Mouse (Mus musculus) T-cell, adult 66 days (primary cell): ENCODE data around the gene Grhpr. TPM values are rescaled to one million over a fixed set of nuclear protein-coding genes. Genes with fewer than 3 reads are reported as not detected.

Source experiments
- total RNA-seq, 2 experiments: library from RNA; stranded (reverse); gene quantifications; 3 replicates in 1 of 2; 4 replicates in 1 of 2; pipeline ENCODE4 v1.2.4; 2023

The Grhpr gene
- 10 to 100 TPM; 13.0 to 14.8 TPM for total RNA-seq

GRCm38 (mm10) chr4:44981280-44981973 is at the start of gene Grhpr:
Grhpr (plus strand) TSS chr4:44981395.

GRCm38 (mm10) chr4:45012105-45012975 is 31.1 kb downstream of the Grhpr start, which contains the start of gene Zbtb5:
Zbtb5 (minus strand) TSS chr4:45012412.

GRCm38 (mm10) chr4:45018452-45018980 is 37.3 kb downstream of the Grhpr start, which contains the start of gene Polr1e:
Polr1e (plus strand) TSS chr4:45018583.

Other genes starting within 250 kb of the Grhpr start
- gene Zcchc7, start 225.5 kb upstream of the Grhpr start, total RNA-seq = 100 to 1,000 TPM; 117 to 128 TPM
- gene Zbtb5, start 31.0 kb downstream of the Grhpr start, total RNA-seq = 10 to 100 TPM; 12.6 to 12.9 TPM
- 10 to 100 TPM; 32.7 to 35.9 TPM for gene Polr1e, start 37.2 kb downstream of the Grhpr start, total RNA-seq
- gene Fbxo10, start 103.2 kb downstream of the Grhpr start, total RNA-seq = 1 to 10 TPM; 3.8 to 4.5 TPM
- gene Tomm5, start 126.7 kb downstream of the Grhpr start, total RNA-seq = 10 to 100 TPM; 64.1 to 68.8 TPM
- gene Frmpd1, start 203.5 kb downstream of the Grhpr start, total RNA-seq = under 1 TPM; 0.12 to 0.17 TPM